Mouse (Mus musculus) adipocyte (in vitro differentiated cells): ENCODE measurements at regions not wholly inside any gene's neighbourhood (a gene's known extent, or its start where the extent isn't known, plus 50 kb on each side); places are given as distances from the start of the nearest gene placed in this dataset.
A peak's percentile ranks its signal among the peaks of the same experiment; 100 is the strongest.
"Not testable (repeated sequence)": the region's sequence is repeated elsewhere in the genome, so short reads cannot be mapped to it uniquely, and the experiment has no call there.

ENCODE experiments used
- DNase-seq: peaks from one replicate; pipeline ENCODE4 v3.0.0-alpha.2; 2016; ENCODE audit warnings: low spot score

DNA sequence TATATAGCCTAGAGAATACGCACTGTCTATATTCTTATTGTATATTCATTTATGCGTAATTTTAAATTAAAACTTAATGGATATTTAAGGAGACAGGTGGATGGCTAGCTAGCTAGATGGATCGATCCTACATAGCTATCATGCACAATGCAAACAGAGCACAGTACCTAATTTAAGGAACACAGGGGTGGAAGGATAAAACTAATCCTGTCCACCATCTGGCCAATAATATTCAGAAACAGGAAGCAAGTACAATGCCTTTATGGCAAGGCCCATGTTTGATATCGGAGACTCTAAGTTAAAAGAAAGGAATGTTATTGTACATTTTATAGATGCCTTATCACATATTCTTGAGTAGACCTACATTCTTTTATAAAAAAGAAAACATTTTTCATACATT lies 396.4 kb downstream of the Med10 start:
- no peak for DNase-seq

DNA sequence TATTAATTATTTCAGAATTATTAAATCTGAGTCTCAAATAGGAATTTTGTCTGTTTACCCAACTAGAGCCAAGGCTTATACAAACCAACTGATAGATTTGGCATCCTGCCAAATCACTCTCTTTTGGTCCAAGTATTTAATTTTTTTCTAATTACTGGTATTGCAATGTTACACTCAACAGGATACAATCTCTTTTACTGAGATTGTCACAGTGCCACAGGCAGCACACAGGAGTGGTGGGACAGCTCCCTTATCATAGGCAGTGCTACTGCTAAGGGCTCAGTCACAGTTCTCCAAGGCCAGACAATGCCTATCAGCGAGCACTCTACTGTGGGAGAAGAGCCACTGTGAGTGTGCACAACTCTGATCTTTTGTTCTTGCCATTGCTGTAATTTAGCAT lies 396.9 kb downstream of the Med10 start:
- DNase-seq: no peak

DNA sequence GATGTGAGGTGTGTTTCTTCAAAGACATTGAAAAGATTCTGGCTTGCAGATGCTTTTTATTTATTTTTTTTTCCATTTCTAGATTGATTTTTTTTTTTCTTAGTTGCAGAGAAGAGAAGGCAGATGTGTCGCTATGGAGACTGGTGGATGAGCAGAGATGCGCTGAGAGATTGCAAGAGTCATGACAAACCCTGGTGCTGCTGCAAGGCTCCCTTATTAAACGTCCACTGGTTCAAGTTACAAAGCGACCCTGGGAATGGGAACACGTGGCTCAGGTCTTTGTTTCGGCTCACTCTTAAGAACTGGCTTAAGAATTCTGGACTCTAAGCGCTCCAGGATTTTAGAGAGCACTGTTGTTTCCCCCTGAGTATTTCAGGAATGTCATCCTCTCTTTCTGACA lies 403.1 kb downstream of the Med10 start:
- no peak for DNase-seq

DNA sequence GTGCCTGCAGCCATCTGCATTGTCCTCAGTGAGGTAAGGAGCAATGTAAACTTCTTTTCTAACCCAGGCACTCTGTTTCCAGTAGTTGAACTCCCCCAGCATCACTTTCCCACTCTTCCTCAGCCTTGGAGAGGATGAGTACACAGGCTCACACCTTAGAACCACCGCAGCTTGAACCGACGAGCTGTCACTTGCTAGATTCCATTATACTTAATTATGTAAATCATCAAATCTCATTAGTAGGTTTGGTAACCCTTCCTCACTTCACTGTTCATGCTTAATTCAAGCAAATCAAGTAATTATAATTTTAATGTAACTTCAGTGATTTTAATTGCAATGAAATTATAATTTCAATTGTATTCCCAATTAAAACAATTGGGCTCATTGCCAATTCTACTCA lies 408.0 kb downstream of the Med10 start:
- DNase-seq: no peak

DNA sequence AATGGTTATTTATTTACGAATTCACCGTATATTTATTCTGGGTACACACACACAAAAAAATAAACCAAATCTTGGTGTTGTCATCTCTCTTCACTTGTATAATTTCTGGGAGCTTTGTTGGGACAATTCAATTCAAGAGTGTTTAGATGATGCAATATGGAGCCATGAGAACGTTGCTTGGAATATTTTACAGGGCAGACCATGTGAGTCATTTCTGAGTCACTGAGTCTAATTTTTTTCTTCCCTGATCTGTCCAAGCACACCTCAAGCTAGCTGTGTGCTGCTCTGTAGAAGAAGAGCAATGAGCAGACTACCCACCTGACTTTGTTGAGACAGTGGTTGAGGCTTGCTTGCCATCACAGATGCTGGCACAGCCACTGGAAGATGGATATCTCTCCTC lies 410.8 kb downstream of the Med10 start:
- DNase-seq: no peak

DNA sequence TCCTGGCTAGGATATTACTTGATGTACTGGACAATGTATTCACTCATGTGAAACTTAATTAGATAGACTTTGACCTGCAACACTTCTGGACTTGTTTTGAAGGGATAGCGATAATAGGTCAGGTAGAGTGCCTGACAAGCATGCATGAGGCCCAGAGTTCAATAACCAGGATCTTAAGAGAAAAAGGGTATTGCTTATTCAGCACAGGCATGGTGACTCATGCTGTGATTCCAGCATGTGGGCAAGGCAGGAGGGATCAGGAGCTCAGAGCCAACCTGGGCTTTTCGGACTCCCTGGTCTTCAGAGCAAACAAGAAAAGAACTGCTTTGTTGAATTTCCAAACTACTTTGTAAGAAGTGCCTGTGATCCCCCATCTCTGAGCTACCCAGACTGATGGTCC lies 411.4 kb downstream of the Med10 start:
- no peak for DNase-seq

DNA sequence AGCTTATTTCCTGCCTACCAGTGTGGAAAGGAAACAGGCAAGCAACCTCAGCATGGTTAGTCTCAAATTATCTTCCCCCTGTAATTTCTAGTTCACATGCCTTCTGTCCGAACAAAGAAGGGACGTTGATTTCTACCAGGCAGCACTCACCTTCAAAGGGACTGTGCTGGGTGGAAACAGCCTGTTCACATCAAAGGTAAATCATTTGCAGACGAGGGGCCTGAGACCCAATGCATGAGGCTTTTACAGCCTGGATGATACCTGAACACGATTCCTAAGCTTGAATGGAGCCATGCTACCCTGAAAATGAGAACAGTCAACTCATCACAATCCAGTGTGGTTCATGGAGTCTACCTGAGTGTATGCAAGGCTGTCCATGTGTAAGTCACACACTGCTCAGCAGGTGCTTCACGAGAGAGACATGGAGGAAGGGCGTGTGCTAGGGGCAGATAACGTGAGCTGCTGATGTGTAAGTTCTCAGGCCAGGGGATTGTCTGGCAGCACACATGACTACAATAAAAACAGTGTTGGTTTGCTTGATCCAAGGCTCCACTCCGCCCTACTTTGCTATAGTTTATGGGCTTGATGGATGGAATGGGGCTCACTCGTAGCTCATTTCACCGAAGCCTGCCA lies 411.9 kb downstream of the Med10 start:
- DNase-seq: no peak

DNA sequence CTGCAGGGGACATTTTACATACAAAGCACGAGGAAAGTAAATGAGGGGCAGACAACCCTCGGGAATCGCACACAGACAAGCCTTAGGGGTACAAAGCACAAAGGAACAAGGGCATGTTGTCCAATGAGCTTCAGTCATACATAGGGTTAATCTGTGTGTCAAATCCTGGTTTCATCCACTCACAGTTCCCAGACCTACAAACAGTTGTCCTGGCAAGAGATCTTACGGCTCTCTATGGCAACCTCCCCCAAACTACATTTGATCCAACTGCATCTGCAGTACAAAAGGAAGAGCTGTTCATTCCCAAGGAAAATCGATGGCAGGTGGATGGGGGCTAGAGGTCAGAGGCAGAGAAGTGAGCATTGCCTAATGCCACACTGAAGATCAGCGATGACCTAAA lies 413.9 kb downstream of the Med10 start:
- no peak for DNase-seq

DNA sequence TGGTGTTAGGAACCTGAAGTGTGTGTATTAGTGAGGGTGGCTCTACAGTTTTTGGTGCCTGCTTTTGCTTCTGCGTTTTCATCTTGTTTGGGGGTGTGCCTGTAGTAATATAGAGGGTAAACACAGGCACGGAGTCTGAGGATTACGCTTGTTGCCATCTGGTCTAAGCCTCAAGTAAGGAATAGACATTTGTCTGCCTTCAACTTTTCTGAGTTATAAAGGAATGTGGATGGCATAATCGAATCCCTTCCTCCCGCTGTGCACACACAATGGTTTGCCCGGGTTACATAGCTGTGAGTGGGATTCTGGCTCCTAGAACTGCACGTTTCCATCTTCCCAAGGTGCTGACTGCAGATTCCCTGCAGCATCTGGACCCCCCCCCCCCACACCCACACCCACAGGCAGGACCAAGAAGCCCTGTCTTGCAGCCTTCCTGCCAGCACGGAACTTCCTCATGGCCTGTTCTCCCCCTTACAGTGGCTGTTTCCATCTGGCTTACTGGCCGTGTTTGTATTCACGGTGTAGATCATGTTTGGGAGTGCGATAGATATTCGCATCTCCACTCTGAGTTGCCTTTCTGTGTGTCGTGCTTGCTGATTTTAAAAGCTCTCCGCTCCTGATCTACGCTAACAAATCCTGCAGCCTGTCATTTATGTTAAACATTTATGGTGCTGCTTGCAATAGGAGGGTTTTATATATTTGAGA lies 415.4 kb downstream of the Med10 start:
- no peak for DNase-seq

DNA sequence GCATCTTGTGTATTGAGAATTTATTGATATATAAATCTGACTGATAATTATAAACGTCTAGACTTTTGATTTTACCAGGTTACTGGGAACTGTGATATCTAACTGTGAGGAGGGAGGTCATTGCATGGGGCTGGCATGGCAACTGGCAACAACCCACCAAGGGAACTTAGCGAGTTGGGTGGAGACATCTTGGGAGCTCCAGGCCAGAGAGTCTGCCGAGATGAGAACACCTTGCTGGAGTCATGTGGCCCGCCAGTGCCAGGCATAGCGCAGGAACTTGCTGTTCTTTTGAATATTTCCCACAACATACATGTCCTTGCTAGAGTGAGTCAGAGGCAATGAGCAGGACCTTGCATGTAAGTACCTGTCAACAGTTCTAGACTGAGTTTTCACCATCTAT lies 413.9 kb downstream of the Ice1 start:
- DNase-seq: no peak

DNA sequence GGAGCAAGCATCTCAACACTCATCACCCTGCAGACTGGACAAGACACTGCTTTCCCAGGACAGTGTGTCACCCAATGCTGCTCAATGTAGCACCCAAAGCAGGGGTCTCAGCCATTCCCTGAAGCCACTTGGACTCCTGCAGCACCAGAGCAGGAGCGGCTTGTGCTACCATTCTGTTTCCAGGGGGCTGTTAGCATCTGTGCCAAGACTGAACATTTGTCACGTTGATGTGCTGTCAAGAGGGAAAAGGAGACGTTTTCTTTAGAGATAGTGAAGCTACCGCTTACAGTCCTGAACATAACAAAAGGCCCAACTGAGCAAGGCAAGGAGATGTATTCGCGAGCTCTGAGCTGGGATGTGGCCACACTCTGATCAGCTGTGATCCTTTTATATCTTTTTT lies 410.3 kb downstream of the Ice1 start:
- DNase-seq: no peak

DNA sequence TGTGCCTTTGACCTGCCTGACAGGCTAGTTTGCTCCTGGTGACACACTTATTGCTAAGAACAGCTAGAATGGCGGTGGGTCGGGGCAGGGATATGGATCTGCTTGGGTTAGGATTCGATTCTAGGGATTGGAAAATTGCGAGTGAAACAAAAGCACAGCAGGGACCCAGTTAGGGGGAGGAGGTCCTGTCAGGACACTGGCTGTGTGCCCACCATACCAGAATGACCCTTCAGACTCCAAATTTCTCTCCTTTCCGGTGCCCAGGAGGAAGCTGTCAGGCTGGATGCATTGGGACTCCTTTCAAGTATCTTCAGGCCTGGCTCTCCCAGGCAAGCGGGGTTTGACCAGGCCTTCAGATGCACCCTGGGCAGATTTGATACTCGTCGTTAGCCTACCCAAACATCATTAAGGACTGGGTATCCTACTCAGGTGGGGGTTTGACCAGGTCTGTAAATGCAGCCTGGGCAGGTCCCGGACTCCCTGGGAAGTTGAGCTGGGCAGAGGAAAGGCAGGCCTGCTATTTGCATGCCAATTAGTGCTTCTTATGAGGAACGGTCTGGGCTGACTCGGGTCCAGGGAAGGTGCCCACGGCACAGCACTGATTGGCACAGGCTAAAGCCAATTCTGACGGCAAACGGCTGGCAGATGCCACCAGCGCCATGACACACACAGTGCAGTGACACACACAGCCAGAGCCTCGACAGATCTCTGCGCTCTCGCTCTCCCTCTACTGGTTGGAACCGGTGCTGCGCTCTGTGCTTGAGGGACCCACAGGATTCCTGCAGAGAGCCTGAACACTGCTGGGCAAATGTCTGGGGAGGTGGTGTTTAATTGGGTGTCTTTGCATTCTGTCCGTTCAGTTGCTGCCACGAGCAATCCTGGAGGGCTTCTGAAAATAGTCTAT lies 403.3 kb downstream of the Ice1 start:
- DNase-seq: peak; percentile 2

DNA sequence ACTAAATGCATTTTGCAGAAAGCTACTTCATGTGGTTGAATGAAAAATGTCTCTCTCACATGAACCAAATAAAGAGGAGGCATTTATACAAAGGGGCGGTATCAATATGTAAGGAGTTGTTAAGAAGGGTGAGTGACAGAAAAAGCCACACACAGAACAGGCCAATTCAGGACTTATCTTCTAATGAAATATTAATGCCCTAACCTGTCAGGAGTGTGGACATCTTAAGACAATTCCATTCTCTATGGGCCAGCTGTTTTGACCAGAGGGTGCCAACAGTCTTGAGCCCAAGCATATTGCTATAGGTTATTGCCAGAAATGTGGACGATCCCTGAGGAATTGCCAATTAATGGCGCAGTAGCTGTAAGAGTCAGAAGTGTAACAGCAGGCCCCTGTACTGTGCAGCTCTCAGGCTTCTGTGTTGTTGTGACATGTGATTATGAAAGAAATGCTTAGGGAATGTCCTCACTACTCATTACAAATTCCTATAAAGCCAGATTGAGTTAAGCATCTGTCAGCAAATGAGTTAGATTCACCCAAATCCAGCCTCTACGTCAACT lies 393.8 kb downstream of the Ice1 start:
- DNase-seq: no peak

DNA sequence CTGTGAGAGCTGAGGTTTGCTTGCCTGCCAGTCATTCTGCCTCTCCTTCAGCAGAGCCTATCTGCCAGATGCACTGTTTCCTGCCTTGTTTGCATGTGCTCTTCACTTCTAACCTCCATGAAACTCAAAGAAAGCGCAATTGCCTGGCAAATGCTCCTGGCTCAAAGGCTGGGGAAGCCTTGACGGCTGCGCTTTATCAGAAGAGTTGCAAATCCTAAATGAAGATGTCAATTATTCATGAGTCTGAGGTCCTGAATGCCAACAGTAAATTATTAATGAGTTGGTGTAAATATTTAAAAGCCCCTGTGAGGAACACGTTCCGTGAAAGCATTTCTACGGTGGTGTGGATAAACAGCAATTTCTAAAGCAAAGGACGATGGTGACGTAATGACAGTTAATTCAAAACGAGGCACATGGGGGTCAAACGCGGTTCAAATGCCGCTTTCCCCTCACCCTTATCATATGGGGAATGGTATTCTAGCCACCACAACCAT lies 377.4 kb downstream of the Ice1 start:
- no peak for DNase-seq

DNA sequence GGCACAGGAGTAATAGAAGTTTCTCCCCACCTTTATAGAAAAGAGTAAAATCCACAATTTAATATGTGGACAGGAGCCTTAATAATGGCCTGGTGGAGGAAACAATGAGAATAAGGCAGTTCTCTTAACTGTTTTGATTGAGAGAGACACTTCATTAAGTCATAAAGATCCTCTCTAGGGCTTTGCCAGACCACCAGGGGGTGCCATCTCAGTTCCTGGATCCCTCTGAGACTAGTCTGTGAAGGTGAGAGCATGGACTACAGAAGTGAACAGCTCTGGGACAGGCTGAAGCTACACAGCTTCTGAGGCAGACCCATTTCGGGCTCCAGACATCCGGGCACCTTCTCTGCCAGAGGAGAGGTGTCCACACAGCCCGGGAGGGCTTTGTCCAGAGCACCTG lies 373.8 kb downstream of the Ice1 start:
- no peak for DNase-seq

DNA sequence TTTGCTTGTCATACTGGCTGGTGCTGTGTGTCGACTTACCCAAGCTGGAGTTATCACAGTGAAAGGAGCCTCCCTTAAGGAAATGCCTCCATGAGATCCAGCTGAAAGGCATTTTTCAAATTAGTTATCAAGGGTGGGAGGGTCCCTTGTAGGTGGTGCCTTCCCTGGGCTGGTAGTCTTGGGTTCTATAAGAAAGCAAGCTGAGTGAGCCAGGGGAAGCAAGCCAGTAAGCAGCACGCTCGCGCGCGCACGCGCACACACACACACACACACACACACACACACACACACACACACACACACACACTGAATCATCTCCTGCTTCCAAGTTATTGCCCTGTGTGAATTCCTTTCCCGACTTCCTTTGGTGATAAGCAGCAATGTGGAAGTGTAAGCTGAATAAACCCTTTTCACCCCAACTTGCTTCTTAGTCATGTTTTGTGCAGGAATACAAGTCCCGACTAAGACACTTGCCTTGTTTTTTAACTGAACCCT lies 360.5 kb downstream of the Ice1 start:
- not testable (repeated sequence) for DNase-seq

DNA sequence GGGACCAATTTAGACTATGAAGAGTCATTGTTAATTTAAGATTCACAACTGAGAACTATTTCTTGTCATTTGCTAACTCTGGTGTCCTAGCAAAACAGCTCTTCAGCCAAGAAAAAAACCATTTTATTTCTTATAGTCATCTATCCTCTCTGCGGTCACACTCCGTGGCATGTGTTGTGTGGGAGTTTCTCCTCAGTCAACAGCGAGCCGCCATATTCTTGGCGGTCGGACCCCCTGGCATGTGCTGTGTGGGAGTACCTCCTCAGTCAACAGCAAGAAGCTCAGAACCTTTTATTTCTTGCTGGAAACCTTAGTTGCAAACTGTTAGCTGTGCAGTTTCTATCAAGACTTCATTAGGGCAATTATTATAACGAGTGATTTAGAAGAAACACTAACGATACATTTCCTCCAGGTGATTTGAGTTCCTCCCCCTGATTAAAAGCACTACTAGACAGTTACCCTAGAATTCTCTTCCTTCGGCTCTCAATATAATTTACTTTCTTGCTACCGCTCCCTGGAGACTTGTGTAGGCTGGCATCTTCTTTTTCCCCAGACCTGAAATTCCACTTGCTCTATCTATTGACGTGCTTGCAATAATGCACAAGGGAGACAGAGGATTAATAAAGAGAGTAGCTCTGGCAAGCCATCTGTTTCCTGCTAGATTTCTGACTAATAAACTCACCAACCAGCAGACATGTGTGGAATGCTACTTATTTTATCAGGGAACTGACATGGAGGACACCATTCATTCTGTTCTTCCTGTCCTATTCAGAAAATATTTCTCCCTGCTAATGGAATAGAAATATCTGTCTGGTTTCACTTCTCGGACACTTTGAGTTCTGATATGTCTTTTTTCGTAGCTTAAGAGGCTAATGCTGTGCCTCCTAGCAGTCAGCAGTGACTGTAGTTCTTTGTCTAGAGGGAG lies 359.5 kb downstream of the Ice1 start:
- DNase-seq: no peak

DNA sequence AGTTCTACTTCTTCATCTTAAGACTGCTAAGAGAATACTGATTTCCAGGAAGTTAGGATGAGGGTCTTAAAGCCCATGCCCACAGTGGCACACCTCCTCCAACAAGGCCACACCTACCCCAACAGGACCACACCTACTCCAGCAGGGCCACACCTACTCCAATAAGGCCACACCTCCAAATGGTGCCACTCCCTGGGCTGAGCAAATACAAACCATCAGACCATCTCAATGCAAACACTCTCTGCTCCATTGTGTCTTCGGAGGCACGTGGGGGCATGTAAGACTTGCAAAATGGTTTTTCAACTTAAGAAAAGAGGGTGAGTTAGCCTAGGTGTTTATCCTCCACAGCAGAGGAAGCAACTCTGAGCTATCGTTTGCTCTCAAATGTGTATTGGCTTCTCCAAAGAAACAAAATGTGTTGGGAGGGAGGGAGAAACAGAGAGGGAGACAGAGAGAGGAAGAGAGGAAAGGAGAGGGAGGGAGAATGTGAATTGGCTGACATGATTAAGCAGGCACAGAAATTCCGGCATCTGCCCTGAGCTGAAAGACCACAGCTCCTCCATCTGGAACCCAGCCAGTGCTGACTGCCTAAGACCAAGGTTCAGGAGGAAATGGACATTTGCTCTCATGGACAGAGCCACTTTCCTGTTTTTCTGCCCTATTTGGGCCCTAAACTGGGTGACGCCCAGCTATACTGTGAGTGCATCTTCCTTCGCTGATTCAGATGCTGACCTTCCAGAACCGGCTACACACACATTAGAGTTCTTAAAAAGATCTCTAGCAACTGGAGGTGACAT lies 356.2 kb downstream of the Ice1 start:
- DNase-seq: no peak

DNA sequence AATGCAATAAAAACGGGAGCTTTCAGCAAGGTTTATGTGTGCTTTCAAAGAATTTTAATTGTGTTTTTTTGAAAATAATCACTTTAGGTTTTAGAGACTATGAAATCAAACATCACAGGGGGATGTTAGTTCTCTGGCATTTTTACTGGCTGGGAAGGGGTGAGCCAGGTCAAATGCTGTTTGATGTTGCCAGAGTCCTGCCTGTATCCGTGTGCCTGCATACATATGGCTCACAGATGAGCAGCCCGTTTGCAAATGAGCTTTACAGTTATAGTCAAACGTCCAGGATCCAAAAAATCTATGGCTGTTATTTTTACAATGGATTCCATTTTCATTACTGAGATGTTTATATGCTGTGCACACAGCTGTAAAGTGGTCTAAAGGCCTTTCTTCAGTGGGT lies 354.7 kb downstream of the Ice1 start:
- no peak for DNase-seq

DNA sequence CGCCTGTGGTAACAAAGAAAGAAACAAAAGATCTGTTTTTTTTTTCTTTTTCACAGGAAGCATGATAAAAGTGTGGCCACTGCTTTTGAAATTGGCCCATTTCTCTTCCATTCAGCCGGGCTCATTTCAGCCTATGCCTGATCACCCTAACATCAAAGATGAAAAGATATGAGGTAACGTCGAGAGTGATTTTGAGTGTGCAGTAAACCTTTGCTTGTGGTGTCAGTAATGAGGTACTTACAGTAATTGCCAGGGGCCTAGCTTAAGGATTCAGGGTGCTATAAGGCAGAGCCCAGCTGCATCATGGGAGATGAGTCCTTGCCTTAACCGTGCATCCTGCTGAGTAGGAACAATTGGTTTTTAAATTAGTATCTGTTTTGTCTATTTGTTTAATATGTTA lies 354.2 kb downstream of the Ice1 start:
- no peak for DNase-seq

DNA sequence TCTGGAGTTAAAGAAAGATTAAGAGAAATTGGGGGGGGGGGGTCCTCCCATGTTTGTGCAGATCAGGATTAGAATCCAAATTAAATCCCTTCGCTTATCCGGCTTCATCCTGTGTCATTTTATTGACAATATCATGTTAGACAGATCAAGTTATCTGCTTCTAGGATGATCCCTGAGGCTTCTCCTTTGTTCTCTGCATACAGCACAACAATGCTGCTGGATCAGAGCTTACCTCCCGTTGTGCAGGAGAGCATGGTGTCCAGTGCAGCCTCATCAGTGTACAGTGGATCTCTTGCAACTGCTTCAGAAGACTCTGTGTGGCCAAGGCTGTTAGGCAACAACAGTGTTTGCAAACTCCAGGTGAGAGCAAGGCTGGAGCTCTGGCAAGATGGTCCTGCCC lies 344.7 kb downstream of the Ice1 start:
- DNase-seq: no peak
